Mouse (Mus musculus): ENCODE data around the gene Baiap2l1. TPM values are rescaled to one million over a fixed set of nuclear protein-coding genes. Genes with fewer than 3 reads are reported as not detected.
A peak's percentile ranks its signal among the peaks of the same experiment; 100 is the strongest.
"Not testable (repeated sequence)": the region's sequence is repeated elsewhere in the genome, so short reads cannot be mapped to it uniquely, and the experiment has no call there.

The Baiap2l1 gene
- total and polyA plus RNA-seq, 2 experiments from 2014 or later: 6.0 to 11.1 TPM

GRCm38 (mm10) chr5:144372177-144372576 lies 14.3 kb upstream of the Baiap2l1 start:
- DNase-seq (ENCODE audit: low spot score): no peak
- WGBS: 37% methylated on average over 2 of the region's 2 CpGs
- H3K9ac ChIP-seq (replicated peaks; ENCODE audit: low read depth, low read length): no peak overlapping the region

GRCm38 (mm10) chr5:144370986-144371385 lies 13.1 kb upstream of the Baiap2l1 start:
- TF ChIP-seq EP300 (IDR thresholded peaks at IDR 0.05; ENCODE audit: low read depth) (no peak), CTCF (IDR thresholded peaks at IDR 0.05; ENCODE audit: low read depth) (no peak)
- no peaks in the 10 kb centered on the region for H3K4me1 ChIP-seq (ENCODE audit: control insufficient read depth, insufficient read depth)
- no peak overlapping the region for H3K9ac ChIP-seq (replicated peaks; ENCODE audit: low read depth, low read length)
- DNase-seq (ENCODE audit: low spot score): no peak
- no peak overlapping the region for H3K4me3 ChIP-seq (ENCODE audit: low read depth, low read length)
- no peaks in the 10 kb centered on the region for H3K9me3 ChIP-seq (replicated peaks; ENCODE audit: control insufficient read depth, low read length)
- WGBS: 12% methylated on average over 6 of the region's 6 CpGs
- no peak overlapping the region for H3K27ac ChIP-seq (ENCODE audit: low read depth)
- H3K27me3 ChIP-seq (ENCODE audit: control insufficient read depth, insufficient read depth, low read length): no peaks in the 10 kb centered on the region
- H3K4me2 ChIP-seq (ENCODE audit: low read depth, low read length): no peak overlapping the region
- H3K36me3 ChIP-seq (replicated peaks; ENCODE audit: control insufficient read depth, insufficient read depth, low read length): no peaks in the 10 kb centered on the region
- ATAC-seq (ENCODE audit: insufficient read depth, low read depth): no peak

More at GRCm38 (mm10) chr5:144372177-144372576, 14.3 kb upstream of the Baiap2l1 start:
- Histone ChIP-seq H3K27me3 (ENCODE audit: control insufficient read depth, insufficient read depth, low read length) (no peaks in the 10 kb centered on the region), H3K4me1 (ENCODE audit: control insufficient read depth, insufficient read depth) (no peaks in the 10 kb centered on the region), H3K4me2 (ENCODE audit: low read depth, low read length) (no peak overlapping the region), H3K9me3 (replicated peaks; ENCODE audit: control insufficient read depth, low read length) (no peaks in the 10 kb centered on the region), H3K36me3 (replicated peaks; ENCODE audit: control insufficient read depth, insufficient read depth, low read length) (no peaks in the 10 kb centered on the region), H3K27ac (ENCODE audit: low read depth) (no peak overlapping the region), H3K4me3 (ENCODE audit: low read depth, low read length) (no peak overlapping the region)
- TF ChIP-seq EP300 (IDR thresholded peaks at IDR 0.05; ENCODE audit: low read depth) (no peak), CTCF (IDR thresholded peaks at IDR 0.05; ENCODE audit: low read depth) (no peak)
- ATAC-seq (ENCODE audit: insufficient read depth, low read depth): peak; percentile 24; the same call in 1 of the 2 replicates

- H3K4me1 ChIP-seq (ENCODE audit: control insufficient read depth, insufficient read depth): no peaks in the 10 kb centered on the region
- H3K4me3 ChIP-seq (ENCODE audit: low read depth, low read length): no peak overlapping the region
- H3K36me3 ChIP-seq (replicated peaks; ENCODE audit: control insufficient read depth, insufficient read depth, low read length): no peaks in the 10 kb centered on the region
- TF ChIP-seq CTCF (IDR thresholded peaks at IDR 0.05; ENCODE audit: low read depth) (no peak), EP300 (IDR thresholded peaks at IDR 0.05; ENCODE audit: low read depth) (no peak)
- H3K4me2 ChIP-seq (ENCODE audit: low read depth, low read length): no peak overlapping the region
- no peaks in the 10 kb centered on the region for H3K9me3 ChIP-seq (replicated peaks; ENCODE audit: control insufficient read depth, low read length)
- ATAC-seq (ENCODE audit: insufficient read depth, low read depth) (no peak), DNase-seq (ENCODE audit: low spot score) (no peak)
- no peaks in the 10 kb centered on the region for H3K27me3 ChIP-seq (ENCODE audit: control insufficient read depth, insufficient read depth, low read length)
- 67% methylated on average over 9 of the region's 9 CpGs for whole genome bisulfite sequencing
- no peak overlapping the region for H3K27ac ChIP-seq (ENCODE audit: low read depth)
- no peak overlapping the region for H3K9ac ChIP-seq (replicated peaks; ENCODE audit: low read depth, low read length)
Observed at GRCm38 (mm10) chr5:144368661-144369205, 10.8 kb upstream of the Baiap2l1 start.

- not testable (repeated sequence) for ATAC-seq (ENCODE audit: insufficient read depth, low read depth); H3K9ac ChIP-seq (replicated peaks; ENCODE audit: low read depth, low read length); DNase-seq (ENCODE audit: low spot score); H3K27me3 ChIP-seq (ENCODE audit: control insufficient read depth, insufficient read depth, low read length); H3K9me3 ChIP-seq (replicated peaks; ENCODE audit: control insufficient read depth, low read length); H3K4me3 ChIP-seq (ENCODE audit: low read depth, low read length); H3K27ac ChIP-seq (ENCODE audit: low read depth); H3K4me2 ChIP-seq (ENCODE audit: low read depth, low read length); H3K36me3 ChIP-seq (replicated peaks; ENCODE audit: control insufficient read depth, insufficient read depth, low read length); H3K4me1 ChIP-seq (ENCODE audit: control insufficient read depth, insufficient read depth)
- 66% methylated on average over 6 of the region's 6 CpGs for WGBS
Observed at GRCm38 (mm10) chr5:144366551-144366950, 8.6 kb upstream of the Baiap2l1 start.

- Histone ChIP-seq H3K36me3 (replicated peaks; ENCODE audit: control insufficient read depth, insufficient read depth, low read length) (no peaks in the 10 kb centered on the region), H3K9ac (replicated peaks; ENCODE audit: low read depth, low read length) (no peak overlapping the region), H3K9me3 (replicated peaks; ENCODE audit: control insufficient read depth, low read length) (no peaks in the 10 kb centered on the region), H3K27me3 (ENCODE audit: control insufficient read depth, insufficient read depth, low read length) (no peaks in the 10 kb centered on the region), H3K4me2 (ENCODE audit: low read depth, low read length) (no peak overlapping the region), H3K4me3 (ENCODE audit: low read depth, low read length) (no peak overlapping the region), H3K4me1 (ENCODE audit: control insufficient read depth, insufficient read depth) (no peaks in the 10 kb centered on the region), H3K27ac (ENCODE audit: low read depth) (no peak overlapping the region)
- DNase-seq (ENCODE audit: low spot score) (no peak), ATAC-seq (ENCODE audit: insufficient read depth, low read depth) (no peak)
- 91% methylated on average over 11 of the region's 11 CpGs for WGBS
- TF ChIP-seq CTCF (IDR thresholded peaks at IDR 0.05; ENCODE audit: low read depth) (no peak), EP300 (IDR thresholded peaks at IDR 0.05; ENCODE audit: low read depth) (no peak)
Observed at GRCm38 (mm10) chr5:144364680-144365357, 6.9 kb upstream of the Baiap2l1 start.

GRCm38 (mm10) chr5:144360346-144360745 lies 2.4 kb upstream of the Baiap2l1 start:
- Histone ChIP-seq H3K27me3 (ENCODE audit: control insufficient read depth, insufficient read depth, low read length) (no peaks in the 10 kb centered on the region), H3K4me2 (ENCODE audit: low read depth, low read length) (no peak overlapping the region), H3K27ac (ENCODE audit: low read depth) (no peak overlapping the region), H3K36me3 (replicated peaks; ENCODE audit: control insufficient read depth, insufficient read depth, low read length) (no peaks in the 10 kb centered on the region), H3K9ac (replicated peaks; ENCODE audit: low read depth, low read length) (no peak overlapping the region), H3K4me3 (ENCODE audit: low read depth, low read length) (no peak overlapping the region), H3K9me3 (replicated peaks; ENCODE audit: control insufficient read depth, low read length) (no peaks in the 10 kb centered on the region), H3K4me1 (ENCODE audit: control insufficient read depth, insufficient read depth) (no peaks in the 10 kb centered on the region; the same call in 1 of the 2 replicates)
- TF ChIP-seq CTCF (IDR thresholded peaks at IDR 0.05; ENCODE audit: low read depth) (no peak), EP300 (IDR thresholded peaks at IDR 0.05; ENCODE audit: low read depth) (no peak)
- 68% methylated on average over 6 of the region's 6 CpGs for WGBS
- no peak for ATAC-seq (ENCODE audit: insufficient read depth, low read depth)
- DNase-seq (ENCODE audit: low spot score): no peak

All from heart, postnatal 0 days (tissue).